Mouse (Mus musculus) C2C12 (cell line): ENCODE data around the gene Kalrn. TPM values are rescaled to one million over a fixed set of nuclear protein-coding genes. Genes with fewer than 3 reads are reported as not detected.
A peak's percentile ranks its signal among the peaks of the same experiment; 100 is the strongest.
"Not testable (repeated sequence)": the region's sequence is repeated elsewhere in the genome, so short reads cannot be mapped to it uniquely, and the experiment has no call there.

ENCODE experiments used
- H3K27me3 ChIP-seq: one replicate; pipeline ENCODE4 v1.6.1; 2011; ENCODE audit not compliant: control insufficient read depth, insufficient read depth, insufficient read length
- H3K36me3 ChIP-seq: one replicate; pipeline ENCODE4 v1.6.1; 2011; ENCODE audit not compliant: control insufficient read depth, insufficient read depth
- H3K4me3 ChIP-seq: one replicate; pipeline ENCODE4 v1.5.1; 2011; ENCODE audit warnings: mild to moderate bottlenecking, control low read depth; ENCODE audit not compliant: poor library complexity, insufficient read depth, severe bottlenecking
- H3K79me2 ChIP-seq: one replicate; pipeline ENCODE4 v1.6.1; 2011; ENCODE audit not compliant: control insufficient read depth, insufficient read depth
- H3K79me3 ChIP-seq: one replicate; pipeline ENCODE4 v1.6.1; 2011; ENCODE audit warnings: low read depth, control low read depth
- H3ac ChIP-seq: one replicate; pipeline ENCODE3; 2011; ENCODE audit warnings: low read depth; ENCODE audit not compliant: control insufficient read depth, insufficient read length
- CEBPB ChIP-seq: IDR thresholded peaks from one replicate; pipeline ENCODE4 v1.6.1; 2011; ENCODE audit warnings: low read depth, mild to moderate bottlenecking, control low read depth, moderate library complexity
- CTCF ChIP-seq: IDR thresholded peaks from one replicate; pipeline ENCODE4 v1.5.1; 2011; ENCODE audit not compliant: control insufficient read depth, insufficient read depth, insufficient read length
- FOSL1 ChIP-seq: IDR thresholded peaks from one replicate; pipeline ENCODE4 v1.8.0; 2011; ENCODE audit warnings: mild to moderate bottlenecking, low read length; ENCODE audit not compliant: poor library complexity, insufficient read depth, severe bottlenecking
- MAX ChIP-seq: IDR thresholded peaks from one replicate; pipeline ENCODE4 v1.6.1; 2011; ENCODE audit warnings: mild to moderate bottlenecking, control low read depth
- MYOD1 ChIP-seq: IDR thresholded peaks from one replicate; pipeline ENCODE4 v1.6.1; 2011; ENCODE audit warnings: low read depth; ENCODE audit not compliant: control insufficient read depth, insufficient read length
- MYOG ChIP-seq: IDR thresholded peaks from one replicate; pipeline ENCODE4 v1.6.1; 2011; ENCODE audit not compliant: control insufficient read depth, insufficient read length; ENCODE audit errors: extremely low read depth
- USF1 ChIP-seq: IDR thresholded peaks from one replicate; pipeline ENCODE4 v1.6.1; 2011; ENCODE audit warnings: low read depth, mild to moderate bottlenecking, control low read depth, moderate library complexity
- polyA plus RNA-seq: library from polyadenylated mRNA; unstranded; fragments of >200 nt; fragmentation: generic; extraction: Trizol; gene quantifications from one replicate; pipeline ENCODE4 v1.2.1, GENCODE M21; 2012; ENCODE audit warnings: missing spikeins

The Kalrn gene
- polyA plus RNA-seq, 1 experiment = 8.6 TPM

GRCm38 (mm10) chr16:34310363-34310762, 263.0 kb downstream of the Kalrn start:
- peaks cover 3% of the 10 kb centered on the region for H3K36me3 ChIP-seq
- TF ChIP-seq CEBPB = no peak
- TF ChIP-seq MYOD1 = no peak
- TF ChIP-seq MYOG = no peak
- TF ChIP-seq CTCF = no peak
- H3K79me2 ChIP-seq = no peaks in the 10 kb centered on the region
- no peak overlapping the region for H3ac ChIP-seq
- no peak overlapping the region for H3K4me3 ChIP-seq
- no peaks in the 10 kb centered on the region for H3K79me3 ChIP-seq
- no peaks in the 10 kb centered on the region for H3K27me3 ChIP-seq

- Histone ChIP-seq H3ac (no peak overlapping the region), H3K79me2 (no peaks in the 10 kb centered on the region), H3K79me3 (no peaks in the 10 kb centered on the region), H3K27me3 (no peaks in the 10 kb centered on the region), H3K4me3 (no peak overlapping the region), H3K36me3 (peaks cover 6% of the 10 kb centered on the region)
- TF ChIP-seq MYOD1 = no peak
- no peak for TF ChIP-seq MYOG
Observed at GRCm38 (mm10) chr16:34308324-34308723, 265.0 kb downstream of the Kalrn start.

- TF ChIP-seq CEBPB (no peak), MYOD1 (no peak), MYOG (no peak), MAX (no peak), FOSL1 (no peak)
Observed at GRCm38 (mm10) chr16:34307458-34307857, 265.9 kb downstream of the Kalrn start.

GRCm38 (mm10) chr16:34305586-34305985, 267.7 kb downstream of the Kalrn start:
- Histone ChIP-seq H3K79me2 (no peaks in the 10 kb centered on the region), H3K36me3 (peaks cover 4% of the 10 kb centered on the region), H3K79me3 (no peaks in the 10 kb centered on the region), H3K4me3 (no peak overlapping the region), H3ac (no peak overlapping the region), H3K27me3 (no peaks in the 10 kb centered on the region)
- TF ChIP-seq FOSL1 (no peak), MYOG (no peak), CTCF (no peak), MYOD1 (no peak), CEBPB (no peak), USF1 (no peak), MAX (no peak)

More at GRCm38 (mm10) chr16:34307458-34307857, 265.9 kb downstream of the Kalrn start:
- H3K27me3 ChIP-seq = no peaks in the 10 kb centered on the region
- no peaks in the 10 kb centered on the region for H3K79me3 ChIP-seq
- H3K4me3 ChIP-seq = no peak overlapping the region
- H3K36me3 ChIP-seq = peaks cover 5% of the 10 kb centered on the region
- no peaks in the 10 kb centered on the region for H3K79me2 ChIP-seq
- no peak overlapping the region for H3ac ChIP-seq

- not testable (repeated sequence) for H3K79me2 ChIP-seq, H3K79me3 ChIP-seq, H3K27me3 ChIP-seq, H3ac ChIP-seq, H3K4me3 ChIP-seq, H3K36me3 ChIP-seq
- peak; percentile 76 for TF ChIP-seq USF1
Observed at GRCm38 (mm10) chr16:34303818-34304217, 269.5 kb downstream of the Kalrn start.

GRCm38 (mm10) chr16:34302503-34302902, 270.8 kb downstream of the Kalrn start:
- Histone ChIP-seq H3K36me3 (peaks cover 4% of the 10 kb centered on the region), H3K4me3 (no peak overlapping the region), H3K27me3 (no peaks in the 10 kb centered on the region), H3K79me3 (no peaks in the 10 kb centered on the region), H3ac (no peak overlapping the region), H3K79me2 (no peaks in the 10 kb centered on the region)
- TF ChIP-seq MYOG (no peak), FOSL1 (no peak), USF1 (no peak), CTCF (no peak), CEBPB (no peak), MAX (no peak), MYOD1 (no peak)
